Mouse (Mus musculus) C2C12 (cell line): ENCODE data around the gene Slc4a7.

Experiments
- CEBPB ChIP-seq: IDR thresholded peaks from one replicate; pipeline ENCODE4 v1.6.1; 2011; ENCODE audit warnings: low read depth, mild to moderate bottlenecking, control low read depth, moderate library complexity
- CTCF ChIP-seq: IDR thresholded peaks from one replicate; pipeline ENCODE4 v1.5.1; 2011; ENCODE audit not compliant: control insufficient read depth, insufficient read depth, insufficient read length
- FOSL1 ChIP-seq: IDR thresholded peaks from one replicate; pipeline ENCODE4 v1.8.0; 2011; ENCODE audit warnings: mild to moderate bottlenecking, low read length; ENCODE audit not compliant: poor library complexity, insufficient read depth, severe bottlenecking
- MYOD1 ChIP-seq: IDR thresholded peaks from one replicate; pipeline ENCODE4 v1.6.1; 2011; ENCODE audit warnings: low read depth; ENCODE audit not compliant: control insufficient read depth, insufficient read length
- USF1 ChIP-seq: IDR thresholded peaks from one replicate; pipeline ENCODE4 v1.6.1; 2011; ENCODE audit warnings: low read depth, mild to moderate bottlenecking, control low read depth, moderate library complexity

- TF ChIP-seq CTCF (no peak), USF1 (no peak), MYOD1 (no peak), FOSL1 (no peak), CEBPB (no peak)
These were observed 101.9 kb downstream of the Slc4a7 start for GRCm38 (mm10) chr14:14803921-14804517.
